Mouse (Mus musculus) embryo, embryonic 9.5 days (tissue): ENCODE measurements at regions not wholly inside any gene's neighbourhood (a gene's known extent, or its start where the extent isn't known, plus 50 kb on each side); places are given as distances from the start of the nearest gene placed in this dataset.

Source experiments
- DNase-seq: peaks from one replicate; pipeline ENCODE4 v3.0.0-alpha.2; 2017; ENCODE audit errors: extremely low spot score

DNA sequence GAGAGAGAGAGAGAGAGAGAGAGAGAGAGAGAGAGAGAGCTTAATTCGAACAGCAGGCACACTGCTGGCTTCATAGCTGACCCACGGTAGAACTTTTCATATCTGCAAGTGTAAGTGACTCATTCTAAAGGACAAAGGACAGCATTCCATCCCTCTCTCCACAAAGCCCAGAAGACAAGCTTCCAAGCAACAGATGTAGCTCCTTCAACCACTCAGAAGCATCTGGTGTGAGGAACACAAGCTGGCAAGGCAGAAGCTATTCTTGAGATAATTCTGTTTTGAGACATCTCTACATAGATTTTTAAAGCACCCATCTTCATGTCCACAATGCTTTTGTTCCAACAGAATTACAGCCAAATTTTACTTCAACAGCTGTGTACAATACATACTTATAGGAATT, 294.2 kb upstream of the Gria1 start:
- DNase-seq, result no peak

DNA sequence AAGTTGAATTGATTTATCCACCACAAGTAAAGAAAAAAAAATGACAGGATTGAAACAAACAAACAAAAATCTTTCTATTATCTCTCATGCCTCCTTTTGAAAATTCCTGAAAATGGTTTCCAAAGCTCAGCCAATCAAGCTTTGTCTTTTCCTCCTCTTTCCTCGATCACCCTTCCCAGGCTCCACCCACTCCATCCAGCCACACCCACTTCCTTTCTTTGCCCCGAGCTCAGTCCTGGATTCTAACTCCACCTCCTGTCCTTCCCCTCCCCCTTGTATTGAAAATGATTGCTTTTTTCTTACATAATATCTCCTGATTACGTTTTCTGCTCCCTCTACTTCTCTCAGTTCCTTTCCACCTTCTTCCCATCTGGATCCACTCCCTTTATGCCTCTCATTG, 286.0 kb upstream of the Gria1 start:
- no peak for DNase-seq

GRCm38 (mm10) chr11:56726161-56726560, 285.0 kb upstream of the Gria1 start:
- DNase-seq, result no peak

- DNase-seq, result no peak
Measured at GRCm38 (mm10) chr11:56727556-56727955, 283.6 kb upstream of the Gria1 start.

DNA sequence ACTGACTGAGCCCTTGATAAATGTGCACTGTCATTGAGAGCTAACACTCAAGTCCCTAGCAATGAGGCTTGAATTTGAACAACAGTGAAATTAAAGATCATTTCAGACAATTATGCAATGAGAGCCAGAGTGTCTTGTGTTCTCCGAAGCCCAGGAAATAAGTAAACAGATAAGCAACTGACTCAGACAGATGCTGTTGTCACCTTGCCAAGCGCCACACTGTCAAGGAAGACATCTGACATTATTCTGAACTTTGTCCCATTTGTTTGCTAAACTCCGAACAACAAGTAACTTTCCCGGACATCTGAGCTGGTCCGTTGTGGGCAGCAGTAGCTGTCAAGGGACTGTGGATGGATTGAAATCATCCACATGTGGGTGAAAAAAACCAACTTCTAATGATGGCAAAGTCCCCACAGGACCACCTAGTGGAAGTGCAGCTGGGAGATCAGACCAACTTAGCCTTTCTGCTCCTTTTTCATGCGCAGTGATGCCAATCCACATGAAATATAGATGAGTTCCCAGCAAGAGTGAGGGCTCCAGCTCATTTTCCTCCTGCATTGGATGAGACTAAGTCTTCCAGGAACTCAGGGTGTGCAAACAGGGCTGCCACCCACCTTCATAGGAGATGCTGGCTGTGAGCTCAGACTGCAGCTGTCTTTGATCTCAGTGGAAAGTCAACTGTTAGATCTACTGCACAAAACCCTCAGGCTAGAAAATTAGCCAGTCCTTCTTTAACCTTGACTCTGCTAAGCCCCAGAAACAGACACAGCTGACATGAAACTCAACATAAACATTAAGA, 282.8 kb upstream of the Gria1 start:
- no peak for DNase-seq

DNA sequence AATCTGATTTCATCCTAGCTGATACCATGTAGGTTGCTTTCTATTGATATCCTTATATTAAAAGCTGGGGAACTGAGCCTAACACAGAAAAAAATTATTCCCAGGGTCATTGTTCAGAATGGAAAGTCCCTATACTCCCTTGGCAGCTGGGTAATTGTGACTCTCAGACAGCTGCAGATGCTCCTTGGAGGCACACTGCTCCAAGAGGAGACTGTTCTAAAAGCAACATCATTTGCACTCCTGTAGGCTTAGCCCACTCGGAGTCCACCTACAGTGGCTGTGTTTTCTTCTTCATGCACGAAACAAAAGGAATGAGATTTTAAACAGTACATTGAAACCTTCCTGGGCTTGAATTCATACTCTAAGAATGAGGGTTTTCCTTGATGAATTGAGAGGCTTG, 269.3 kb upstream of the Gria1 start:
- DNase-seq, result no peak

GRCm38 (mm10) chr11:56750032-56750431, 261.2 kb upstream of the Gria1 start:
- DNase-seq, result peak; percentile 20

DNA sequence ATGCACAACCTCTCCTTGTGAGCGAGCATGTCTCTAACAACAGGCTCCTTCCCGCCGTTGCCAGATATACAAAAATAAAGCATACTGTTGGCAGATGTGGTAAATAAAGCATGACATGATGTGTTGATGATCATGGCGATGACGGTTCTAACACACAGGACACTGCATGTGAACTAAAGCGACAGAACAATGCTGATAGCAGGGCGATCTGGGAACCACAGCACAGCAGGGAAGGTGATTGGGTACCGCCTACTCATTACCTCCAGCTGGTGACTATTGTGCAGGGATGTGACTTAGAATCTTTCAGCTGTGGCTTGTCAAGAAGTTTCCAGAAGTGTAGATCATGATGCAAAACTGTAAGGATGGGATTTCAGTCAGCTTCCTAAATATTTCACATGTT, 260.5 kb upstream of the Gria1 start:
- DNase-seq, result no peak

GRCm38 (mm10) chr11:56751918-56752317, 259.3 kb upstream of the Gria1 start:
- no peak for DNase-seq

GRCm38 (mm10) chr11:56753699-56754098, 257.5 kb upstream of the Gria1 start:
- DNase-seq, result no peak

GRCm38 (mm10) chr11:56760474-56760873, 250.7 kb upstream of the Gria1 start:
- DNase-seq, result no peak

- no peak for DNase-seq
Measured at GRCm38 (mm10) chr11:56762467-56763120, 248.6 kb upstream of the Gria1 start.

GRCm38 (mm10) chr11:56767424-56767823, 243.8 kb upstream of the Gria1 start:
- DNase-seq, result no peak

DNA sequence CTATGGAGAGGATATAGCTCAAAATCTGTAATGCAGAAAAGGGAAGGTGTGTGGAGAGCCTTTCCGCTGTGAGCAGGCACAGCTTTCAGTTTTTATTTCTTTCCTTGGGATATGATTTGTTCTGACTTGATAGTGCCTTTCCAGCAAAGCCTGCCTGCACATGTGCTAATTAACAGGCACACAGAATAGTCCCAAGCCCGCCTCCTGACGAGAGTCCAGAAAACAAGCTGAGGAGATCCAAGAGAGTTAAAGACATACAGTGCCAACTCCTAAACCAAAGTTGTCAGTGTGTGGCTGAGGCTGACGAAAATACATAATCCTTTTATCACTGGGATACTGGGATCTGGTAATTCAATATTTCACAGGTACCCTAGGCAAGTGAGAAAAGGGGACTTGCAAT, 224.8 kb upstream of the Gria1 start:
- DNase-seq, result no peak

DNA sequence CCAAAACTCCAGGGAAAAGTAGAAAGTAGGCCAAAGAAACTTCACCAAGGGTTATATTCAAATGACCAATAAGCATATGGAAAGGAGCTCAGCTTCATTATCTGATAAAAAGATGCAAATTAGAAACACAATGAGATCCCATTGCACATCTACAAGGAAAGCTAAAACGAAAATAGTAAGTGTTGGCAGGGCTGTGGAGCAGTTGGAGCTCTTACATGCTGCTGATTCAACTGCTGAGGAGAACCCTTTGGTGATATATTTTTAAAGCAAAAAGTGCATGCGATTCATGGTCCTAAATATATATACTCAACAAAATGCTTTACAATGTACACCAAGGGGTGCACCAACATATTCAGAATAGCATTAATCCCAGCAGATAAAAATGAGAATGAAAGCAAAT, 218.5 kb upstream of the Gria1 start:
- DNase-seq, result no peak

- no peak for DNase-seq
Measured at GRCm38 (mm10) chr11:56807314-56807713, 203.9 kb upstream of the Gria1 start.

GRCm38 (mm10) chr11:56810141-56810540, 201.0 kb upstream of the Gria1 start:
- DNase-seq, result no peak

- DNase-seq, result peak; percentile 47
Measured at GRCm38 (mm10) chr11:56812121-56812520, 199.1 kb upstream of the Gria1 start.

DNA sequence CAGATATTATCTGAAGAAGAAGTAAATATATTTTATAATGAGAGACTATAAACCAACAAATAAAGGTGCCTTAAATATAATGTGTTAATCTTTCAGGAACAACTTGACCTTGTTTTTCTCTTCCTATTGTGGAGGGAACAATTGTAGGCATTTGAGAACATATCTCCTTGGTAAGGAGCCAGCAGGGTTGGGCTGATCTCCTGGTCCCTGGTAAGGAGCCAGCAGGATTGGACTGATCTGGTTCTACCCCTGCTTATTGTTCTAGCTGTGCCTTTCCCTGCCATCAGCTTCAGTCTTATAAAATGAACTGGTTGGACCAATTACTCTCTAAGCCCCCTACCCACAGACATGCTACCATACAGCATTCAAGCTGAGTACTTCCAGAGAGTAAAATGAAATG, 187.7 kb upstream of the Gria1 start:
- no peak for DNase-seq

GRCm38 (mm10) chr11:56827499-56827898, 183.7 kb upstream of the Gria1 start:
- no peak for DNase-seq

DNA sequence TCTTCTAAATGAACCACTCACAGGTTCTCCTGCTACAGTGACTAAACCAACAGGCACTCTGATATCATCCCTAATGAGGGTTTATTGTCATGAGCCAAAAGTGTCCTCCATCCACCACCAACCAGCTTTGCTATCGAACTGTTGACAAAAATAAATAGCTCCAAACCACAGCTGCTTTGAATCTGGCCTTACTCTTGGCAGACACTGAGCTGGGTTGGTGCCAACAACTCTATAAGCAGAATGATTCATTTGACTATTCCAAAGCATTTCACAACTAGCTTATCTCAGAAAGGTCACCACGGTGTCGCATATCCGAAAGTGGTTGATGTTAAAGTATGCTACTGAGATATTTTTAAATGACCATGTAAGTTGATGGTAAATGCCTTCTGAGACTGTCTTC, 148.5 kb upstream of the Gria1 start:
- no peak for DNase-seq

DNA sequence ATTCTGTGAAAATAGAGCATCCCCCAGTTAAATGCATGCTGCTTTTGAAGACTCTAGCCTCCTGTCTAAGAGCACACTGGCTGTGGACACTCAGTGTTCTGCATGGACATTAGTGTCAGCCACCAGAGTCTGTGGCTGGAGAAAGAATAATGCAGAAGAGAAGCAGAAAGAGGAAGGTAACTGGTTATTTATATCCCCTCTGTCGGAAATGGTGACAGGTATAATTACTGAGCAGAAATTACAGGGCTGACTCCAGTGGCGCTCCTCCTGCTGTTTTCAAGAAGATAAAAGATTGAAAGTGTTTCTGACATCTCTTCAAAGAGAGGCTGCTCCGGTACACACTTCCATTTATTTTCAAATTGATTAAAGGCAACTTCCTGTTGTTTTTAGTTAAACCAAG, 139.5 kb upstream of the Gria1 start:
- peak; percentile 1 for DNase-seq

DNA sequence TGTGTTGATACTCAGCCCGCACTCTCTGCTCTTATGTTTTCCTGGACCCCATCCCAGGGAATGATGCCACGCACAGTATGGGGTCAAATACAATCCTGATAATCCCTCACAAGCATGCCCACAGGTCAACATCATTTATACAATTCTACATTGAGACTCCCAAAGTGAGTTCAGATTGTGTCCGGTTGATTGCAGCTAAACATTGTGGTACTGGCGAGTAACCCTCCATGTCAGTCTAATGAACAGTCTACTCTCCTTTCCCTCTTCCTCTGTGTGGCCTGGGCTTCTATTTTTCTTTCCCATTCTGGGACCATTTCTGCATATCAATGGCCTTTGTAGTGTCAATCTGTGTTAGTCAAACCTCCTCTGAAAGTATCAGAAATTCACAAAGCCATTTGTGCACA, 112.6 kb upstream of the Gria1 start:
- DNase-seq, result peak; percentile 1

GRCm38 (mm10) chr11:56901201-56901600, 110.0 kb upstream of the Gria1 start:
- no peak for DNase-seq
